Mouse (Mus musculus) intestine, embryonic 16.5 days (tissue): Measurements from ENCODE around the gene Dmpk. TPM values are rescaled to one million over a fixed set of nuclear protein-coding genes. Genes with fewer than 3 reads are reported as not detected.

Experiments used
- ATAC-seq: fragments of 200-750 bp; cut with Nextera tagmentation; 2 replicates; pipeline ENCODE4 v1.8.0; 2017; ENCODE audit warnings: moderate TSS enrichment, moderate library complexity
- H3K27ac ChIP-seq: fragments of 300-500 bp; sonication (generic); 2 replicates; pipeline ENCODE4 v1.5.1; 2014; ENCODE audit warnings: mild to moderate bottlenecking, low read length
- H3K27me3 ChIP-seq: fragments of 300-500 bp; sonication (generic); replicated peaks from 2 replicates; pipeline ENCODE4 v1.6.1; 2014; ENCODE audit warnings: low read length, control low read depth, mixed read lengths; ENCODE audit not compliant: control insufficient read depth, insufficient read depth
- H3K36me3 ChIP-seq: fragments of 300-500 bp; sonication (generic); 2 replicates; pipeline ENCODE4 v1.6.1; 2014; ENCODE audit warnings: low read length, control low read depth; ENCODE audit not compliant: control insufficient read depth, insufficient read depth
- H3K4me1 ChIP-seq: fragments of 300-500 bp; sonication (generic); 2 replicates; pipeline ENCODE4 v1.6.1; 2014; ENCODE audit warnings: low read length, control low read depth, mixed read lengths; ENCODE audit not compliant: control insufficient read depth, insufficient read depth
- H3K4me2 ChIP-seq: fragments of 300-500 bp; sonication (generic); 2 replicates; pipeline ENCODE4 v1.6.1; 2014; ENCODE audit warnings: low read depth, low read length, control low read depth
- H3K4me3 ChIP-seq: fragments of 300-500 bp; sonication (generic); 2 replicates; pipeline ENCODE4 v1.5.1; 2014; ENCODE audit warnings: mild to moderate bottlenecking, low read length
- H3K9ac ChIP-seq: fragments of 300-500 bp; sonication (generic); 2 replicates; pipeline ENCODE4 v1.6.1; 2014; ENCODE audit warnings: low read depth, low read length
- H3K9me3 ChIP-seq: fragments of 300-500 bp; sonication (generic); 2 replicates; pipeline ENCODE4 v1.6.1; 2016; ENCODE audit warnings: low read length, control low read depth; ENCODE audit not compliant: control insufficient read depth
- WGBS: fragments of 180-500 bp; shearing (Covaris S2); extraction: QIAGEN DNeasy Blood & Tissue Kit; methylation state at CpG from one replicate; pipeline ENCODE4 v1.1.7; 2014; 5-methylcytosine and 5-hydroxymethylcytosine counted together
- polyA plus RNA-seq: library from polyadenylated mRNA; unstranded; fragments of >200 nt; fragmentation: Nextera tagmentation; extraction: Ambion mirVana; gene quantifications from 2 replicates; pipeline ENCODE4 v1.2.1, GENCODE M21; 2015

The Dmpk gene
- polyA plus RNA-seq, 1 experiment from 2014 or later = 54.6 TPM

GRCm38 (mm10) chr7:19097863-19098262 lies 14.2 kb downstream of the Dmpk start:
- ATAC-seq = no peak
- Histone ChIP-seq H3K4me2 (no peak overlapping the region), H3K4me3 (no peak overlapping the region), H3K4me1 (peaks cover 31% of the 10 kb centered on the region), H3K27me3 (no peaks in the 10 kb centered on the region), H3K9me3 (no peaks in the 10 kb centered on the region), H3K27ac (peak overlapping the region; percentile 23; the same call in 1 of the 2 replicates), H3K9ac (no peak overlapping the region), H3K36me3 (peaks cover 2% of the 10 kb centered on the region; the same call in 1 of the 2 replicates)

- no peaks in the 10 kb centered on the region for H3K9me3 ChIP-seq
- peaks cover 25% of the 10 kb centered on the region for H3K4me1 ChIP-seq
- peaks cover 2% of the 10 kb centered on the region; the same call in 1 of the 2 replicates for H3K36me3 ChIP-seq
- H3K27me3 ChIP-seq = no peaks in the 10 kb centered on the region
- no peak overlapping the region for H3K9ac ChIP-seq
- no peak for ATAC-seq
- H3K4me3 ChIP-seq = no peak overlapping the region
- H3K4me2 ChIP-seq = no peak overlapping the region
- no peak overlapping the region for H3K27ac ChIP-seq
- 71% methylated on average over 7 of the region's 7 CpGs for WGBS
These were observed 15.2 kb downstream of the Dmpk start for GRCm38 (mm10) chr7:19098811-19099210.

GRCm38 (mm10) chr7:19100290-19100689 lies 16.6 kb downstream of the Dmpk start:
- H3K27me3 ChIP-seq = no peaks in the 10 kb centered on the region
- H3K4me2 ChIP-seq = no peak overlapping the region
- WGBS = 79% methylated on average over 1 of the region's 1 CpGs
- H3K4me1 ChIP-seq = peaks cover 25% of the 10 kb centered on the region
- peaks cover 2% of the 10 kb centered on the region; the same call in 1 of the 2 replicates for H3K36me3 ChIP-seq
- H3K4me3 ChIP-seq = no peak overlapping the region
- H3K9me3 ChIP-seq = no peaks in the 10 kb centered on the region
- H3K9ac ChIP-seq = no peak overlapping the region
- no peak overlapping the region for H3K27ac ChIP-seq
- ATAC-seq = no peak

GRCm38 (mm10) chr7:19103741-19104140 lies 20.1 kb downstream of the Dmpk start:
- no peak overlapping the region for H3K4me3 ChIP-seq
- H3K27ac ChIP-seq = no peak overlapping the region
- no peaks in the 10 kb centered on the region for H3K36me3 ChIP-seq
- H3K27me3 ChIP-seq = no peaks in the 10 kb centered on the region
- no peaks in the 10 kb centered on the region for H3K4me1 ChIP-seq
- ATAC-seq = no peak
- H3K4me2 ChIP-seq = no peak overlapping the region
- no peak overlapping the region for H3K9ac ChIP-seq
- H3K9me3 ChIP-seq = no peaks in the 10 kb centered on the region

GRCm38 (mm10) chr7:19104486-19104885 lies 20.8 kb downstream of the Dmpk start:
- no peak for ATAC-seq
- H3K36me3 ChIP-seq = no peaks in the 10 kb centered on the region
- no peak overlapping the region for H3K27ac ChIP-seq
- 75% methylated on average over 2 of the region's 2 CpGs for WGBS
- no peak overlapping the region for H3K4me2 ChIP-seq
- H3K9ac ChIP-seq = no peak overlapping the region
- H3K27me3 ChIP-seq = no peaks in the 10 kb centered on the region
- H3K4me3 ChIP-seq = no peak overlapping the region
- no peaks in the 10 kb centered on the region for H3K9me3 ChIP-seq
- no peaks in the 10 kb centered on the region for H3K4me1 ChIP-seq

GRCm38 (mm10) chr7:19107436-19107835 lies 23.8 kb downstream of the Dmpk start:
- no peaks in the 10 kb centered on the region for H3K36me3 ChIP-seq
- H3K4me2 ChIP-seq = no peak overlapping the region
- no peak overlapping the region for H3K9ac ChIP-seq
- H3K4me1 ChIP-seq = no peaks in the 10 kb centered on the region
- H3K9me3 ChIP-seq = no peaks in the 10 kb centered on the region
- no peak for ATAC-seq
- no peaks in the 10 kb centered on the region for H3K27me3 ChIP-seq
- no peak overlapping the region for H3K4me3 ChIP-seq
- 47% methylated on average over 3 of the region's 3 CpGs for WGBS
- no peak overlapping the region for H3K27ac ChIP-seq

- Histone ChIP-seq H3K4me3 (no peak overlapping the region), H3K36me3 (no peaks in the 10 kb centered on the region), H3K27me3 (no peaks in the 10 kb centered on the region), H3K4me1 (no peaks in the 10 kb centered on the region), H3K9ac (no peak overlapping the region), H3K27ac (no peak overlapping the region), H3K9me3 (no peaks in the 10 kb centered on the region), H3K4me2 (no peak overlapping the region)
- 83% methylated on average over 1 of the region's 1 CpGs for WGBS
- no peak for ATAC-seq
These were observed 25.9 kb downstream of the Dmpk start for GRCm38 (mm10) chr7:19109565-19109964.

- Histone ChIP-seq H3K9ac (no peak within 1 kb of the TSS), H3K4me2 (peak within 1 kb of the TSS; percentile 57), H3K27ac (no peak within 1 kb of the TSS)
These were observed 34.6 kb downstream of the Dmpk start, which contains the start of gene Gm4969 for GRCm38 (mm10) chr7:19118028-19118771. Gene Gm4969 (minus strand): TSS chr7:19118368.

GRCm38 (mm10) chr7:19119083-19119482 lies 35.4 kb downstream of the Dmpk start:
- Histone ChIP-seq H3K9me3 (0 out of 2 replicates have a peak, but pooled peaks cover 8% of the 10 kb centered on the region), H3K27me3 (no peaks in the 10 kb centered on the region), H3K9ac (no peak overlapping the region), H3K27ac (no peak overlapping the region), H3K4me2 (no peak overlapping the region), H3K4me1 (peaks cover 16% of the 10 kb centered on the region), H3K36me3 (no peaks in the 10 kb centered on the region), H3K4me3 (no peak overlapping the region)
- peak; percentile 29 for ATAC-seq
- WGBS = 93% methylated on average over 8 of the region's 8 CpGs

More at GRCm38 (mm10) chr7:19118028-19118771, 34.6 kb downstream of the Dmpk start, which contains the start of gene Gm4969:
- WGBS = 23% methylated on average over 63 of the region's 64 CpGs
- Histone ChIP-seq H3K9me3 (0 out of 2 replicates have a peak, but pooled peaks cover 8% of the 10 kb centered on the region), H3K36me3 (no peaks in the 10 kb centered on the region), H3K4me3 (peak within 1 kb of the TSS; percentile 34), H3K27me3 (no peaks in the 10 kb centered on the region), H3K4me1 (peaks cover 16% of the 10 kb centered on the region)
- ATAC-seq = peak; percentile 7; the same call in 1 of the 2 replicates
